Mouse (Mus musculus): ENCODE measurements at regions not wholly inside any gene's neighbourhood (a gene's known extent, or its start where the extent isn't known, plus 50 kb on each side); places are given as distances from the start of the nearest gene placed in this dataset.

GRCm38 (mm10) chr13:30609784-30610183 lies 50.0 kb upstream of the Dusp22 start:
- TF ChIP-seq CTCF (IDR thresholded peaks at IDR 0.05; ENCODE audit: low read depth, low read length), result no peak
- TF ChIP-seq POLR2A (IDR thresholded peaks at IDR 0.05; ENCODE audit: extremely low read depth, insufficient read depth, low read length), result no peak
